ENCODE assay signal across 9 mouse cellular contexts in the genomic region with DNA sequence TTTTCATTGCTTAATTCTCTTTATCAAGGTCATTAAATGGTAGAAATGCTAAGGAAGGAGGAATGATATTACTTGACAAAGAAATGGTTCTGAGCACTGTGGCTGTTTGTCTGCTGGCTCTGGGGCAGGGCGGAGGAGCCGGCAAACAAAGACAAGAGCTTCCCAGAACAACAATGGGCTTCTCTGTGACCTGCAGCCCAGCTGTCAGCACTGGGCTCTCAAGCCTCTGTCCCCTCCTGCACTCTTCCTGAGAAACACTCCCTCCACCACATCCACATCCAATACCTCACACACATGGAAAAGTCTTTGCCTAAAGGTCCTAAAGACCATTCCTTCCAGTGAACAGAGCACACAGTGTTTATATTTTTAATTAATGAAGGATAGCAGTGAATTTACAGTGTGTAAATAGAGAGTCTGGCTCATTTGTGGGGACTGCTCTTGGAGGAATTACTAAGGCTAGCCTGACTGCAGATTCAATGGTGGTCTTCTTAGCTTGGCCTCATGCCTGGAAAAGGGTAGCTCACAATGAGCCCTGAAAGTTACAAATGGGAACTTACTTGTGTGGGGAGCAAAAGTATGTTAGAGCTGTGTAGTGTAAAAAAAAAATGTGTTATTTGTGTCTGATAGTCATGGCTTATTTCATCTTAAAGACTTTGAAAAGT. TPM values are rescaled to one million over a fixed set of nuclear protein-coding genes. Genes with fewer than 3 reads are reported as not detected.
DNase-seq lines count a peak whose midpoint lies in the region; ATAC-seq and TF ChIP-seq lines count a peak whose summit lies in the region.
"Had no signal": no experiment of that assay in that cellular context is flagged by ENCODE, and none has a peak within 500 bp of the region (broad histone marks: within the 10 kb centered on the region; RNA-seq: fewer than 3 reads in every experiment).

No protein-coding gene starts in this region.

- WGBS in forebrain, postnatal 0 days, result 10% methylated on average over 2 of the region's 2 CpGs
- WGBS in midbrain, embryonic 15.5 days, result 7% methylated on average over 2 of the region's 2 CpGs
- 43% methylated on average over 2 of the region's 2 CpGs for WGBS in kidney, embryonic 16.5 days

- no peaks in the 10 kb centered on the region for H3K36me3 ChIP-seq in forebrain, postnatal 0 days (ENCODE audit: insufficient read depth)
- H3K36me3 ChIP-seq in midbrain, embryonic 15.5 days (replicated peaks), result no peaks in the 10 kb centered on the region
- H3K36me3 ChIP-seq in kidney, embryonic 16.5 days (ENCODE audit: insufficient read depth, low read length), result no peaks in the 10 kb centered on the region

- no peaks in the 10 kb centered on the region for H3K4me1 ChIP-seq in forebrain, postnatal 0 days (ENCODE audit: insufficient read depth)
- peaks cover 3% of the 10 kb centered on the region; the same call in 1 of the 2 replicates for H3K4me1 ChIP-seq in midbrain, embryonic 15.5 days
- H3K4me1 ChIP-seq in kidney, embryonic 16.5 days (ENCODE audit: insufficient read depth, low read length), result no peaks in the 10 kb centered on the region

- 0 out of 2 replicates have a peak, but pooled peaks have one; percentile 16 for ATAC-seq in cerebellum, adult (ENCODE audit: insufficient number of reproducible peaks, low FRiP score, low TSS enrichment)
- peak; percentile 74 for ATAC-seq in forebrain, postnatal 0 days
- peak; percentile 58; the same call in 1 of the 2 replicates for ATAC-seq in midbrain, embryonic 15.5 days (replicated peaks)
- ATAC-seq in kidney, embryonic 16.5 days (ENCODE audit: low FRiP score, low TSS enrichment), result no peak
- ATAC-seq in megakaryocyte progenitor cell, adult 5-6 weeks (replicated peaks; ENCODE audit: poor library complexity), result no peak
- ATAC-seq: Patski had no signal

- no peaks in the 10 kb centered on the region; the same call in 1 of the 2 replicates for H3K27me3 ChIP-seq in forebrain, postnatal 0 days (ENCODE audit: insufficient read depth, low read length)
- no peaks in the 10 kb centered on the region for H3K27me3 ChIP-seq in midbrain, embryonic 15.5 days (replicated peaks)
- no peaks in the 10 kb centered on the region for H3K27me3 ChIP-seq in kidney, embryonic 16.5 days (ENCODE audit: insufficient read depth, low read length)
- H3K27me3 ChIP-seq: Patski had no signal

- DNase-seq in cerebellum, postnatal 10 days, result no peak
- DNase-seq in ZHBTc4 (ENCODE audit: low read depth, low spot score), result peak; percentile 53
- no peak for DNase-seq in forebrain, postnatal 0 days
- DNase-seq in left cerebral cortex, adult 18-20 months (ENCODE audit: low spot score in 2 of 2), result no peak

- no peaks in the 10 kb centered on the region for H3K9me3 ChIP-seq in forebrain, postnatal 0 days (ENCODE audit: low read length)
- H3K9me3 ChIP-seq in midbrain, embryonic 15.5 days, result no peaks in the 10 kb centered on the region
- H3K9me3 ChIP-seq in kidney, embryonic 16.5 days (ENCODE audit: low read length), result no peaks in the 10 kb centered on the region

- TF ChIP-seq CTCF in forebrain, postnatal 0 days (IDR thresholded peaks at IDR 0.05; ENCODE audit: low read depth), result no peak

- H3K4me2 ChIP-seq in forebrain, postnatal 0 days (ENCODE audit: low read depth), result no peak overlapping the region
- no peak overlapping the region for H3K4me2 ChIP-seq in midbrain, embryonic 15.5 days
- no peak overlapping the region for H3K4me2 ChIP-seq in kidney, embryonic 16.5 days (replicated peaks; ENCODE audit: low read depth, low read length)

- no peak overlapping the region for H3K27ac ChIP-seq in forebrain, postnatal 0 days (ENCODE audit: low read depth, low read length)
- no peak overlapping the region for H3K27ac ChIP-seq in midbrain, embryonic 15.5 days
- H3K27ac ChIP-seq in kidney, embryonic 16.5 days (ENCODE audit: low read length), result no peak overlapping the region

- no peak overlapping the region for H3K4me3 ChIP-seq in forebrain, postnatal 0 days (ENCODE audit: low read depth, low read length)
- no peak overlapping the region for H3K4me3 ChIP-seq in midbrain, embryonic 15.5 days
- H3K4me3 ChIP-seq in kidney, embryonic 16.5 days (ENCODE audit: low read length), result no peak overlapping the region

- no peak overlapping the region for H3K9ac ChIP-seq in forebrain, postnatal 0 days
- H3K9ac ChIP-seq in midbrain, embryonic 15.5 days, result no peak overlapping the region
- H3K9ac ChIP-seq in kidney, embryonic 16.5 days (replicated peaks; ENCODE audit: low read length), result no peak overlapping the region

RNA-seq across cellular contexts. Expression of gene Elmo1, which starts 49.1 kb away (rescaled TPM):
- 25.8 and 30.9 TPM in 2 replicates for total RNA-seq in forebrain, postnatal 0 days (2014; rRNA removed)
- polyA plus RNA-seq in forebrain, postnatal 0 days (2015; fragmentation: Nextera tagmentation; extraction: Ambion mirVana), result 25.5 and 33.5 TPM in 2 replicates
- polyA plus RNA-seq in midbrain, embryonic 15.5 days (2015; fragmentation: Nextera tagmentation; extraction: Ambion mirVana), result 37.3 and 38.3 TPM in 2 replicates
- 16.5 and 16.8 TPM in 2 replicates for polyA plus RNA-seq in kidney, embryonic 16.5 days (2015; fragmentation: Nextera tagmentation; extraction: Ambion mirVana)
- total RNA-seq in megakaryocyte progenitor cell, adult 5-6 weeks (2015), result 97.9 and 103 TPM in 2 replicates
- total RNA-seq in megakaryocyte progenitor cell, adult 5-6 weeks (2017), result 42.0 and 61.9 TPM in 2 replicates
- 10 to 100 TPM; 64.7 to 66.4 TPM for total RNA-seq in left cerebral cortex, adult 18-20 months (2021)

Comparison
In these comparisons a context has a peak if more than half of its experiments do, and no peak if none do; other contexts are left out.
1. ATAC-seq: peak in cerebellum, adult (single experiment), forebrain, postnatal 0 days (single experiment) and midbrain, embryonic 15.5 days (single experiment); none in kidney, embryonic 16.5 days (single experiment) and megakaryocyte progenitor cell, adult 5-6 weeks (single experiment).